Mouse (Mus musculus): ENCODE measurements around the gene Olfr90. TPM values are rescaled to one million over a fixed set of nuclear protein-coding genes. Genes with fewer than 3 reads are reported as not detected.

Olfr90 gene
- polyA plus RNA-seq, 1 experiment from 2014 or later, result not detected

GRCm38 (mm10) chr17:37075766-37076165 is 12.5 kb downstream of the Olfr90 start:
- Histone ChIP-seq H3K4me2 (replicated peaks) (no peak overlapping the region), H3K27ac (no peak overlapping the region), H3K36me3 (peaks cover 47% of the 10 kb centered on the region), H3K9me3 (no peaks in the 10 kb centered on the region), H3K4me3 (no peak overlapping the region), H3K4me1 (peaks cover 8% of the 10 kb centered on the region; the same call in 1 of the 2 replicates), H3K9ac (no peak overlapping the region), H3K27me3 (no peaks in the 10 kb centered on the region)
- whole genome bisulfite sequencing, result 93% methylated on average over 2 of the region's 2 CpGs
- ATAC-seq (ENCODE audit: insufficient number of reproducible peaks, insufficient read depth, low FRiP score, low TSS enrichment), result no peak

GRCm38 (mm10) chr17:37075181-37075580 is 13.1 kb downstream of the Olfr90 start:
- 91% methylated on average over 6 of the region's 6 CpGs for WGBS
- peaks cover 8% of the 10 kb centered on the region; the same call in 1 of the 2 replicates for H3K4me1 ChIP-seq
- ATAC-seq (ENCODE audit: insufficient number of reproducible peaks, insufficient read depth, low FRiP score, low TSS enrichment), result no peak

GRCm38 (mm10) chr17:37072730-37073276 is 15.5 kb downstream of the Olfr90 start:
- H3K4me1 ChIP-seq, result no peaks in the 10 kb centered on the region
- 70% methylated on average over 11 of the region's 11 CpGs for WGBS
- H3K27me3 ChIP-seq, result no peaks in the 10 kb centered on the region
- H3K36me3 ChIP-seq, result peaks cover 76% of the 10 kb centered on the region
- no peak overlapping the region for H3K9ac ChIP-seq
- H3K4me2 ChIP-seq (replicated peaks), result no peak overlapping the region
- no peak for ATAC-seq (ENCODE audit: insufficient number of reproducible peaks, insufficient read depth, low FRiP score, low TSS enrichment)
- H3K4me3 ChIP-seq, result no peak overlapping the region
- H3K9me3 ChIP-seq, result no peaks in the 10 kb centered on the region
- H3K27ac ChIP-seq, result no peak overlapping the region

More at GRCm38 (mm10) chr17:37075181-37075580, 13.1 kb downstream of the Olfr90 start:
- H3K9ac ChIP-seq, result no peak overlapping the region
- peaks cover 53% of the 10 kb centered on the region for H3K36me3 ChIP-seq
- no peak overlapping the region for H3K4me2 ChIP-seq (replicated peaks)
- no peak overlapping the region for H3K4me3 ChIP-seq
- H3K9me3 ChIP-seq, result no peaks in the 10 kb centered on the region
- H3K27me3 ChIP-seq, result no peaks in the 10 kb centered on the region
- H3K27ac ChIP-seq, result no peak overlapping the region

- H3K4me1 ChIP-seq, result no peaks in the 10 kb centered on the region
- H3K9ac ChIP-seq, result no peak overlapping the region
- no peak for ATAC-seq (ENCODE audit: insufficient number of reproducible peaks, insufficient read depth, low FRiP score, low TSS enrichment)
- peaks cover 82% of the 10 kb centered on the region for H3K36me3 ChIP-seq
- 78% methylated on average over 12 of the region's 12 CpGs for WGBS
- no peak overlapping the region for H3K4me2 ChIP-seq (replicated peaks)
- H3K27me3 ChIP-seq, result no peaks in the 10 kb centered on the region
- no peak overlapping the region for H3K27ac ChIP-seq
- no peaks in the 10 kb centered on the region for H3K9me3 ChIP-seq
- no peak overlapping the region for H3K4me3 ChIP-seq
Measured at GRCm38 (mm10) chr17:37072080-37072729, 16.1 kb downstream of the Olfr90 start.

- 90% methylated on average over 8 of the region's 8 CpGs for WGBS
- H3K27ac ChIP-seq, result no peak overlapping the region
Measured at GRCm38 (mm10) chr17:37070121-37070520, 18.2 kb downstream of the Olfr90 start.

GRCm38 (mm10) chr17:37067861-37068260 is 20.4 kb downstream of the Olfr90 start:
- Histone ChIP-seq H3K4me3 (no peak overlapping the region), H3K27ac (no peak overlapping the region), H3K4me1 (no peaks in the 10 kb centered on the region), H3K9me3 (no peaks in the 10 kb centered on the region), H3K9ac (no peak overlapping the region), H3K36me3 (peaks cover 97% of the 10 kb centered on the region), H3K4me2 (replicated peaks) (no peak overlapping the region), H3K27me3 (no peaks in the 10 kb centered on the region)
- WGBS, result 84% methylated on average over 1 of the region's 1 CpGs
- no peak for ATAC-seq (ENCODE audit: insufficient number of reproducible peaks, insufficient read depth, low FRiP score, low TSS enrichment)

More at GRCm38 (mm10) chr17:37070121-37070520, 18.2 kb downstream of the Olfr90 start:
- Histone ChIP-seq H3K36me3 (peaks cover 95% of the 10 kb centered on the region), H3K9ac (no peak overlapping the region), H3K27me3 (no peaks in the 10 kb centered on the region), H3K4me3 (no peak overlapping the region), H3K4me2 (replicated peaks) (no peak overlapping the region), H3K4me1 (no peaks in the 10 kb centered on the region), H3K9me3 (no peaks in the 10 kb centered on the region)
- no peak for ATAC-seq (ENCODE audit: insufficient number of reproducible peaks, insufficient read depth, low FRiP score, low TSS enrichment)

GRCm38 (mm10) chr17:37065993-37066392 is 22.3 kb downstream of the Olfr90 start:
- Histone ChIP-seq H3K9ac (no peak overlapping the region), H3K27ac (no peak overlapping the region), H3K4me1 (no peaks in the 10 kb centered on the region), H3K9me3 (no peaks in the 10 kb centered on the region), H3K36me3 (peaks cover 97% of the 10 kb centered on the region), H3K27me3 (no peaks in the 10 kb centered on the region), H3K4me2 (replicated peaks) (no peak overlapping the region), H3K4me3 (no peak overlapping the region)
- no peak for ATAC-seq (ENCODE audit: insufficient number of reproducible peaks, insufficient read depth, low FRiP score, low TSS enrichment)
- WGBS, result 88% methylated on average over 2 of the region's 2 CpGs

- 78% methylated on average over 11 of the region's 11 CpGs for WGBS
- Histone ChIP-seq H3K4me3 (no peak overlapping the region), H3K27ac (no peak overlapping the region), H3K4me1 (no peaks in the 10 kb centered on the region), H3K4me2 (replicated peaks) (no peak overlapping the region), H3K9ac (no peak overlapping the region), H3K27me3 (no peaks in the 10 kb centered on the region), H3K9me3 (no peaks in the 10 kb centered on the region), H3K36me3 (peaks cover 91% of the 10 kb centered on the region)
- ATAC-seq (ENCODE audit: insufficient number of reproducible peaks, insufficient read depth, low FRiP score, low TSS enrichment), result no peak
Measured at GRCm38 (mm10) chr17:37063686-37064495, 24.4 kb downstream of the Olfr90 start.

- no peaks in the 10 kb centered on the region for H3K4me1 ChIP-seq
- H3K9ac ChIP-seq, result no peak overlapping the region
- H3K9me3 ChIP-seq, result no peaks in the 10 kb centered on the region
- no peak for ATAC-seq (ENCODE audit: insufficient number of reproducible peaks, insufficient read depth, low FRiP score, low TSS enrichment)
- H3K27me3 ChIP-seq, result no peaks in the 10 kb centered on the region
- H3K27ac ChIP-seq, result no peak overlapping the region
- 65% methylated on average over 10 of the region's 10 CpGs for WGBS
- no peak overlapping the region for H3K4me2 ChIP-seq (replicated peaks)
- H3K36me3 ChIP-seq, result peaks cover 87% of the 10 kb centered on the region
- no peak overlapping the region for H3K4me3 ChIP-seq
Measured at GRCm38 (mm10) chr17:37063063-37063462, 25.2 kb downstream of the Olfr90 start.

- no peaks in the 10 kb centered on the region for H3K9me3 ChIP-seq
- H3K36me3 ChIP-seq, result peaks cover 79% of the 10 kb centered on the region
- no peak overlapping the region for H3K9ac ChIP-seq
- H3K27me3 ChIP-seq, result no peaks in the 10 kb centered on the region
- H3K4me3 ChIP-seq, result no peak overlapping the region
- H3K4me2 ChIP-seq (replicated peaks), result no peak overlapping the region
- H3K27ac ChIP-seq, result no peak overlapping the region
- 84% methylated on average over 10 of the region's 10 CpGs for WGBS
- no peak for ATAC-seq (ENCODE audit: insufficient number of reproducible peaks, insufficient read depth, low FRiP score, low TSS enrichment)
- no peaks in the 10 kb centered on the region for H3K4me1 ChIP-seq
Measured at GRCm38 (mm10) chr17:37062101-37062641, 26.1 kb downstream of the Olfr90 start.

- H3K36me3 ChIP-seq, result peaks cover 77% of the 10 kb centered on the region
- WGBS, result 83% methylated on average over 3 of the region's 3 CpGs
- ATAC-seq (ENCODE audit: insufficient number of reproducible peaks, insufficient read depth, low FRiP score, low TSS enrichment), result no peak
- no peaks in the 10 kb centered on the region for H3K27me3 ChIP-seq
- no peak overlapping the region for H3K4me3 ChIP-seq
- no peak overlapping the region for H3K9ac ChIP-seq
- H3K4me2 ChIP-seq (replicated peaks), result no peak overlapping the region
- H3K4me1 ChIP-seq, result no peaks in the 10 kb centered on the region
- no peaks in the 10 kb centered on the region for H3K9me3 ChIP-seq
- H3K27ac ChIP-seq, result no peak overlapping the region
Measured at GRCm38 (mm10) chr17:37061435-37061834, 26.9 kb downstream of the Olfr90 start.
